Mouse (Mus musculus): ENCODE measurements at regions not wholly inside any gene's neighbourhood (a gene's known extent, or its start where the extent isn't known, plus 50 kb on each side); places are given as distances from the start of the nearest gene placed in this dataset.

DNA sequence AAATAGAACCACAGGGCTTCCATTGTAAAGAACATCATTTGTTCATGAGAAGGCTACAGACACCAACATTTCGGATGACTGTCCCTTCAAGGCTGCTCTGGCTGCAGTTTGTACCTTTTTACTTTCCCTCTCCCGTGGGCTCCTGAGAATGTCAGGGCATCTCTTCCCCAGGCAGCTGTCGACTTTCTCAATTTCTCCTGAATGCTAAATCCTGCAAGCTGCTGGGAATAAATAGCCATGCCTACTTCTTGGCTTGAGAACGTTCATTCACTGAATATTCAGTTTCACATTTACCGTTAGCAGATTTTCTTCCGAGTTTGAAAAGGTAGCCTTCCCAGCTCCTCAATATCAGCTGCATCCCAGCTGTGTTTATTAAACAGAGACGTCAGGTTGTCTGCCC, 176.2 kb upstream of the Cep162 start:
- H3K4me3 ChIP-seq (ENCODE audit: insufficient read depth in 1 of 2, low read depth in 1 of 2, low read length in 2 of 2, poor library complexity in 1 of 2, severe bottlenecking in 1 of 2): no peak overlapping the region
- H3K4me1 ChIP-seq (ENCODE audit: control insufficient read depth in 2 of 2, insufficient read depth in 2 of 2, low read length in 2 of 2, poor library complexity in 1 of 2): no peaks in the 10 kb centered on the region
- no peak overlapping the region for H3K27ac ChIP-seq (ENCODE audit: insufficient read depth, low read depth, low read length, poor library complexity, severe bottlenecking)
- no peak overlapping the region for H3K9ac ChIP-seq (ENCODE audit: insufficient read depth, low read depth, low read length, poor library complexity, severe bottlenecking)
- TF ChIP-seq ZC3H11A (IDR thresholded peaks at IDR 0.05; ENCODE audit: borderline replicate concordance, low read depth, low read length): no peak
- no peak for TF ChIP-seq ZNF384 (IDR thresholded peaks at IDR 0.05; ENCODE audit: low read depth, low read length)
- no peak for TF ChIP-seq HCFC1 (IDR thresholded peaks at IDR 0.05; ENCODE audit: borderline replicate concordance, insufficient read depth, low read length)
- no peak for TF ChIP-seq MAFK (IDR thresholded peaks at IDR 0.05; ENCODE audit: insufficient read depth, low read depth, low read length)
- no peak for TF ChIP-seq CHD2 (IDR thresholded peaks at IDR 0.05; ENCODE audit: low read depth, low read length)
- in situ Hi-C loops (cut with MboI; ENCODE audit: low sequenced_read_pairs in 2 of 2, unreplicated experiment in 2 of 2): no loop called here
- no peaks in the 10 kb centered on the region for H3K36me3 ChIP-seq (ENCODE audit: control insufficient read depth, insufficient read depth, low read length, poor library complexity, severe bottlenecking)
- DNase-seq (ENCODE audit: low read depth, low spot score): no peak
- H3K9me3 ChIP-seq (ENCODE audit: control insufficient read depth, insufficient read depth, low read depth, low read length): no peaks in the 10 kb centered on the region

- Histone ChIP-seq H3K36me3 (ENCODE audit: control insufficient read depth, insufficient read depth, low read length, poor library complexity, severe bottlenecking) (no peaks in the 10 kb centered on the region), H3K9me3 (ENCODE audit: control insufficient read depth, insufficient read depth, low read depth, low read length) (no peaks in the 10 kb centered on the region), H3K4me1 (ENCODE audit: control insufficient read depth in 2 of 2, insufficient read depth in 2 of 2, low read length in 2 of 2, poor library complexity in 1 of 2) (0 out of 4 replicates have a peak, but pooled peaks cover 0 to 1% of the 10 kb centered on the region in 2 experiments), H3K9ac (ENCODE audit: insufficient read depth, low read depth, low read length, poor library complexity, severe bottlenecking) (no peak overlapping the region), H3K4me3 (ENCODE audit: insufficient read depth in 1 of 2, low read depth in 1 of 2, low read length in 2 of 2, poor library complexity in 1 of 2, severe bottlenecking in 1 of 2) (no peak overlapping the region), H3K27ac (ENCODE audit: insufficient read depth, low read depth, low read length, poor library complexity, severe bottlenecking) (no peak overlapping the region)
- in situ Hi-C loops (cut with MboI; ENCODE audit: low sequenced_read_pairs in 2 of 2, unreplicated experiment in 2 of 2): no loop called here
- TF ChIP-seq ZC3H11A (IDR thresholded peaks at IDR 0.05; ENCODE audit: borderline replicate concordance, low read depth, low read length) (no peak), MAFK (IDR thresholded peaks at IDR 0.05; ENCODE audit: insufficient read depth, low read depth, low read length) (no peak), ZNF384 (IDR thresholded peaks at IDR 0.05; ENCODE audit: low read depth, low read length) (no peak), CHD2 (IDR thresholded peaks at IDR 0.05; ENCODE audit: low read depth, low read length) (no peak), HCFC1 (IDR thresholded peaks at IDR 0.05; ENCODE audit: borderline replicate concordance, insufficient read depth, low read length) (no peak)
- peak; percentile 56 for DNase-seq (ENCODE audit: low read depth, low spot score)
Observed at GRCm38 (mm10) chr9:87425201-87425600, 169.9 kb upstream of the Cep162 start.

GRCm38 (mm10) chr9:87421175-87421574, 165.8 kb upstream of the Cep162 start:
- H3K36me3 ChIP-seq (ENCODE audit: control insufficient read depth, insufficient read depth, low read length, poor library complexity, severe bottlenecking): no peaks in the 10 kb centered on the region
- no peak for DNase-seq (ENCODE audit: low read depth, low spot score)
- in situ Hi-C loops (cut with MboI; ENCODE audit: low sequenced_read_pairs in 2 of 2, unreplicated experiment in 2 of 2): no loop called here
- H3K4me3 ChIP-seq (ENCODE audit: insufficient read depth in 1 of 2, low read depth in 1 of 2, low read length in 2 of 2, poor library complexity in 1 of 2, severe bottlenecking in 1 of 2): no peak overlapping the region
- H3K27ac ChIP-seq (ENCODE audit: insufficient read depth, low read depth, low read length, poor library complexity, severe bottlenecking): no peak overlapping the region
- H3K9me3 ChIP-seq (ENCODE audit: control insufficient read depth, insufficient read depth, low read depth, low read length): no peaks in the 10 kb centered on the region
- TF ChIP-seq HCFC1 (IDR thresholded peaks at IDR 0.05; ENCODE audit: borderline replicate concordance, insufficient read depth, low read length) (no peak), ZNF384 (IDR thresholded peaks at IDR 0.05; ENCODE audit: low read depth, low read length) (no peak), MAFK (IDR thresholded peaks at IDR 0.05; ENCODE audit: insufficient read depth, low read depth, low read length) (no peak), ZC3H11A (IDR thresholded peaks at IDR 0.05; ENCODE audit: borderline replicate concordance, low read depth, low read length) (no peak), CHD2 (IDR thresholded peaks at IDR 0.05; ENCODE audit: low read depth, low read length) (no peak)
- no peak overlapping the region for H3K9ac ChIP-seq (ENCODE audit: insufficient read depth, low read depth, low read length, poor library complexity, severe bottlenecking)
- 0 out of 4 replicates have a peak, but pooled peaks cover 0 to 1% of the 10 kb centered on the region in 2 experiments for H3K4me1 ChIP-seq (ENCODE audit: control insufficient read depth in 2 of 2, insufficient read depth in 2 of 2, low read length in 2 of 2, poor library complexity in 1 of 2)

DNA sequence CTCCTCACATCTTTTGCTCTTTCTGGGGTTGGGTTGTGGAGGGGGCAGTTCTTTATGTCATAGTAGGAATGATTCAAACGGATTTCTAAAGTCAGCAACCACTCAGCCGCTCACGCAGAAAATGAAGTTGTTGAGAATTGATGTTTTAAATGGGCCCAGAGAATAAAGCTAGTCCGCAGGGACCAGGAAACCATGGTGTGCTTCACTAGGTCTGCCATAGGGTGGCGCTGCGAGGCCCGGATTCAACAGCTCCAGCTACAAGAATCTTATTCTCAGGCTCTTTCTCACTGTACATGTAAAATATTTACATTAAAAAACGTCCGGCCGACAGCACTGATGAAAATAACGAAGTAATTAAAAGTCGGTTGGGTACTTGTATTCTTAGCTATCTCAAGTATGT, 164.0 kb upstream of the Cep162 start:
- H3K4me1 ChIP-seq (ENCODE audit: control insufficient read depth in 2 of 2, insufficient read depth in 2 of 2, low read length in 2 of 2, poor library complexity in 1 of 2): no peaks in the 10 kb centered on the region
- no peak overlapping the region for H3K9ac ChIP-seq (ENCODE audit: insufficient read depth, low read depth, low read length, poor library complexity, severe bottlenecking)
- no peaks in the 10 kb centered on the region for H3K9me3 ChIP-seq (ENCODE audit: control insufficient read depth, insufficient read depth, low read depth, low read length)
- in situ Hi-C loops (cut with MboI; ENCODE audit: low sequenced_read_pairs in 2 of 2, unreplicated experiment in 2 of 2): no loop called here
- peak; percentile 34 for DNase-seq (ENCODE audit: low read depth, low spot score)
- TF ChIP-seq ZNF384 (IDR thresholded peaks at IDR 0.05; ENCODE audit: low read depth, low read length): no peak
- no peak for TF ChIP-seq ZC3H11A (IDR thresholded peaks at IDR 0.05; ENCODE audit: borderline replicate concordance, low read depth, low read length)
- TF ChIP-seq HCFC1 (IDR thresholded peaks at IDR 0.05; ENCODE audit: borderline replicate concordance, insufficient read depth, low read length): no peak
- no peak for TF ChIP-seq CHD2 (IDR thresholded peaks at IDR 0.05; ENCODE audit: low read depth, low read length)
- TF ChIP-seq MAFK (IDR thresholded peaks at IDR 0.05; ENCODE audit: insufficient read depth, low read depth, low read length): no peak
- H3K4me3 ChIP-seq (ENCODE audit: insufficient read depth in 1 of 2, low read depth in 1 of 2, low read length in 2 of 2, poor library complexity in 1 of 2, severe bottlenecking in 1 of 2): no peak overlapping the region
- H3K27ac ChIP-seq (ENCODE audit: insufficient read depth, low read depth, low read length, poor library complexity, severe bottlenecking): no peak overlapping the region
- no peaks in the 10 kb centered on the region for H3K36me3 ChIP-seq (ENCODE audit: control insufficient read depth, insufficient read depth, low read length, poor library complexity, severe bottlenecking)

- H3K27ac ChIP-seq (ENCODE audit: insufficient read depth, low read depth, low read length, poor library complexity, severe bottlenecking): no peak overlapping the region
- no peak for TF ChIP-seq ZNF384 (IDR thresholded peaks at IDR 0.05; ENCODE audit: low read depth, low read length)
- TF ChIP-seq CHD2 (IDR thresholded peaks at IDR 0.05; ENCODE audit: low read depth, low read length): no peak
- TF ChIP-seq HCFC1 (IDR thresholded peaks at IDR 0.05; ENCODE audit: borderline replicate concordance, insufficient read depth, low read length): no peak
- TF ChIP-seq ZC3H11A (IDR thresholded peaks at IDR 0.05; ENCODE audit: borderline replicate concordance, low read depth, low read length): no peak
- no peaks in the 10 kb centered on the region for H3K36me3 ChIP-seq (ENCODE audit: control insufficient read depth, insufficient read depth, low read length, poor library complexity, severe bottlenecking)
- no peak for DNase-seq (ENCODE audit: low read depth, low spot score)
- no peaks in the 10 kb centered on the region for H3K4me1 ChIP-seq (ENCODE audit: control insufficient read depth in 2 of 2, insufficient read depth in 2 of 2, low read length in 2 of 2, poor library complexity in 1 of 2)
- H3K9ac ChIP-seq (ENCODE audit: insufficient read depth, low read depth, low read length, poor library complexity, severe bottlenecking): no peak overlapping the region
- in situ Hi-C loops (cut with MboI; ENCODE audit: low sequenced_read_pairs in 2 of 2, unreplicated experiment in 2 of 2): no loop called here
- no peaks in the 10 kb centered on the region for H3K9me3 ChIP-seq (ENCODE audit: control insufficient read depth, insufficient read depth, low read depth, low read length)
- no peak overlapping the region for H3K4me3 ChIP-seq (ENCODE audit: insufficient read depth in 1 of 2, low read depth in 1 of 2, low read length in 2 of 2, poor library complexity in 1 of 2, severe bottlenecking in 1 of 2)
Observed at GRCm38 (mm10) chr9:87412894-87413293, 157.6 kb upstream of the Cep162 start.
